Mouse (Mus musculus) embryonic fibroblast, embryonic 13.5 days (primary cell): Measurements from ENCODE around the gene Ppp1r12c.

Source experiments
- CTCF ChIP-seq: IDR thresholded peaks from 2 replicates; pipeline ENCODE4 v1.5.1; 2011; ENCODE audit warnings: mild to moderate bottlenecking, control low read depth, low read length, moderate library complexity, borderline replicate concordance; ENCODE audit not compliant: insufficient read depth
- POLR2A ChIP-seq: IDR thresholded peaks from 2 replicates; pipeline ENCODE4 v1.6.1; 2011; ENCODE audit warnings: low read depth, mild to moderate bottlenecking, control low read depth, low read length, moderate library complexity

DNA sequence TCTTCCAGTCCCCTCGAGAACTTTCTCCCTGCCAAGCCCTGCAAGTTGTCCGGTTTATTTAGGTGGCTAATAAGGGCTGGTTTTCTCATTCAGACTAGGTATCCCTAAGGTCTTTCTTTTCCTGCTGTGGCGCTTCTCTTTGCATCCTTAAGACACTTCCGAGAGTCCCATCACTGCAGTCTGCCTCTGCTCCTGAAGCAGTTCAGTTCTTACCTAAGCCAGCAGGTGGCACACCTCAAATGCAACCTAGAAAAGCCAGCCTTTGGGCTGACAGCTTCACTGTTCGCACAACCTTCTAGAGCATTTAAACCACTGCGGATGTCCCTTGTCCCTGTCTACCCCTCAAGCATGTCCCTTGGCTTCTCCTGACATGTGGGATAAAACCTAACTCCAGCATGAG, 21.8 kb downstream of the Ppp1r12c start:
- TF ChIP-seq POLR2A (no peak), CTCF (peak; percentile 41; the same call in 1 of the 2 replicates)
